Mouse (Mus musculus) bone marrow, adult 2 months (tissue): ENCODE data around the gene Crhbp. TPM values are rescaled to one million over a fixed set of nuclear protein-coding genes. Genes with fewer than 3 reads are reported as not detected.
A peak's percentile ranks its signal among the peaks of the same experiment; 100 is the strongest.

ENCODE experiments used
- H3K27ac ChIP-seq: fragments of 200-500 bp; 2 replicates; pipeline ENCODE4 v1.5.1; 2012; ENCODE audit warnings: low read depth, mild to moderate bottlenecking, control low read depth, inconsistent platforms, low read length; ENCODE audit not compliant: control insufficient read depth, poor library complexity, insufficient read depth
- H3K4me1 ChIP-seq: fragments of 200-500 bp; 2 replicates; pipeline ENCODE4 v1.6.1; 2011; ENCODE audit warnings: low read length; ENCODE audit not compliant: control insufficient read depth, insufficient read depth
- H3K4me3 ChIP-seq: fragments of 200-500 bp; replicated peaks from 2 replicates; pipeline ENCODE3; 2011; ENCODE audit warnings: mild to moderate bottlenecking, low read depth, low read length, control low read depth; ENCODE audit not compliant: control insufficient read depth
- CTCF ChIP-seq: fragments of 200-500 bp; IDR thresholded peaks from 2 replicates; pipeline ENCODE4 v1.5.1; 2011; ENCODE audit warnings: low read length, control low read depth; ENCODE audit not compliant: control insufficient read depth, insufficient read depth
- POLR2A ChIP-seq: fragments of 200-500 bp; IDR thresholded peaks from 2 replicates; pipeline ENCODE4 v1.6.1; 2011; ENCODE audit warnings: low read depth, mild to moderate bottlenecking, control low read depth, low read length, borderline replicate concordance; ENCODE audit not compliant: control insufficient read depth
- WGBS: fragments of 180-500 bp; shearing (Covaris S2); methylation state at CpG from one replicate; pipeline ENCODE4 v1.1.7; 2018; 5-methylcytosine and 5-hydroxymethylcytosine counted together
- polyA plus RNA-seq: library from polyadenylated mRNA; stranded (reverse); fragments of >200 nt; gene quantifications from 2 replicates; pipeline ENCODE4 v1.2.4, GENCODE M21; 2011; ENCODE audit warnings: low replicate concordance; ENCODE audit not compliant: missing spikeins, insufficient read depth, insufficient read length

Gene Crhbp
- polyA plus RNA-seq, 1 experiment = not detected

DNA sequence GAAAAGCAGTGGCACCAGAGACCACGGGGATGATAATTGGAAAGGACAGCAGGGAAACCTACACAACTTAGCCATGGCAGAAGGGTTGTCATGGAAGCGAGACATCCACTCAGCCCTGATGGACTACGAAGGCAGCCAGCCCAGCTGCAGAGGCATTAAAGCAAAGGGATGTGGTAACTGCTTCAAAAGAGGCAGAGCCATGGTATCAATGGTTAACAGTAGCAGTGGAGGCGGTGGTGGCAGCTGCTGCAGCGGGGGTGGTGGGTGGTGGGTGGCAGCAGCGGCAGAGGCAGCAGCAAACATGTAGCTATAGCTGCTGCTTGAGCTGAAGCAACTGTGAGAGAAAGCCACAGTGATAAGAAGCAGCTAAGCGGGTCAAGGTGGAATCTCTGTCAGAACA lies 51.5 kb downstream of the Crhbp start:
- 84% methylated on average over 7 of the region's 7 CpGs for WGBS
- Histone ChIP-seq H3K4me3 (no peak overlapping the region), H3K27ac (no peak overlapping the region), H3K4me1 (no peaks in the 10 kb centered on the region)
- no peak for TF ChIP-seq CTCF
- TF ChIP-seq POLR2A = no peak

DNA sequence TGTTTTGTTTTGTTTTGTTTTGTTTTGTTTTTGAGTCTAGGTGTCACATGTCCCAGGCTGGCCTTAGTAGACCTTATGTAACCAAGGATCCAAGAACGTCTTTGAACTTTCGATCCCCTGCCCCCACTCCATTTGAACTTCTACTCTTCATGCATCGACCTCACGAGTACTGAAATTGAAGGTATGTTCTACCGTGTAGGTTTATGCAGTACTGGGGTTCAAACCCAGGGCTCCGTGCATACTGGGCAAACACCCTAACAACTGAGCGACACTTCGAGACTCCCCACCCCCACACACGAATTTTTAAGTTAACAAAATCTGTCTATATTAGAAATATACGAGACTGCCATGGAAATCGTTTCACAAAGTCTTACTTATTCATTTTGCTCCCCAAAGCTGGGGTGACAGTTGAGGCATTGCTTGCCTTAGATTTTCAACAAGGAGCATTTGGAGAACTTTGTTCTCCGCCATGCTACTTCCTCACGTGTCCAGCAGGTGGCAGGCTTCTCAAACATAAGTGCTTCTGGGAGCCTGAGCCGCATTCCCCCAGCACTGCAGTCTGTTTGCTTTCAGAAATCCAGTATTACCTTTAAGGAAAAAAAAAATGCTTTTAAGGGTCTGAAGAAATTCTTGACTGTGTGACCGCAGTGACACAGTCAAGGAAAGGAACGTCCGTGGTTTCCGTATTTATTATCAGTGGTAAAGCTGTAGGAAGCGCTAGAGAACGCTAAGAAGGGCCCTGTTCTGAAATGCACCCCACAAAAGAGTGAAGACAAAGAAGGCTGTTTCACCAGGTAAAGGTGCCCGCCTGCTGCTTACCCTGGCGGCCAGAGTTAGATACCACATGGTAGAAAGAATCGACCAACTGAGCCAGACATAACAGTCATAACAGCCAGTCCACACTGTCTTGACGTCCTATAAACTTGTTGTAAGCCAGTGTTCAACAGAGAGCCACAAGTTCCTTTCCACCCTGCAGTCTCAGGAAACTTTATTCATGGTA lies 54.6 kb downstream of the Crhbp start:
- Histone ChIP-seq H3K27ac (no peak overlapping the region), H3K4me3 (no peak overlapping the region), H3K4me1 (no peaks in the 10 kb centered on the region)
- TF ChIP-seq POLR2A = no peak
- TF ChIP-seq CTCF = peak; percentile 82
- 29% methylated on average over 24 of the region's 24 CpGs for WGBS

DNA sequence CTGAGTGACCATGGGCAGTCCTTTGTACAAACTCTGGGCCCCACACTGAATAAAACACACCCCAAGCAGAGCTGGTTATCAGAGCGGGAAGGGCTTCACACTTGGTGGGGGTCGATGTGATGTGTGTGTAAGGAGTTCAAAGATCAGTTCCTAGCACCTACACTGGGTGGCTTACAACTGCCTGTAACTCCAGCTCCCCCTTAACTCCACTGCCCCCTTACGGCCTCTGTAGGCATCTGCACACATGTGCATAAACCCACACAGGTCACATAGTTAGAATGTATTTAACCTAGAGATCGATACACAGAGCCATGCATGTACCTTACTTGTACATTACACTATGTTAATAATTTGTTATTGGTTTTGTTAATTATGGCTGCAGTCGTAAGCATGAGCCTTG lies 56.5 kb downstream of the Crhbp start:
- 83% methylated on average over 5 of the region's 5 CpGs for WGBS
- TF ChIP-seq CTCF (no peak), POLR2A (no peak)
- Histone ChIP-seq H3K4me3 (no peak overlapping the region), H3K27ac (no peak overlapping the region), H3K4me1 (no peaks in the 10 kb centered on the region; the same call in 1 of the 2 replicates)

DNA sequence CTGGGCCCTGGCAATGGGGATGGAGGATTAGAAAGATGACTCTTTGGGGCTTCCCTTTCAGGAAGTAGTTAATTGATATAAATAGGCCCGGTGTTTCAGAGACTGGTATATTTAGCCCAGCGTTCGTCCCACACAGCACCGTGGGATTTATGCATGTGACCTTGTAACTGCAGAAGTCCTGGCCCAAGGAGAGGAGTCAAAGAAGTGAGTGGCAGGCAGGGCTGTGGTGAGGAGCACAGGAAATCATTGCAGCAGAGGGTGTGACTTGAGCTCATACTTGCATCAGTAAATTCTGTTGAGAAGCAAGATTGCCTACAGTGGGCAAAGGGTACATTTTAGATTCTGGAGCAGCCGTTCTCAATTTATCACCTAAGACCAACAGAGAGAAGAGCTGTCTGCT lies 62.3 kb downstream of the Crhbp start:
- peaks cover 2% of the 10 kb centered on the region; the same call in 1 of the 2 replicates for H3K4me1 ChIP-seq
- no peak overlapping the region for H3K27ac ChIP-seq
- no peak for TF ChIP-seq CTCF
- no peak overlapping the region for H3K4me3 ChIP-seq
- 7% methylated on average over 5 of the region's 5 CpGs for WGBS

Other genes with a start within 250 kb of the Crhbp start
- 5.4 and 6.3 TPM in 2 replicates for gene Pde8b, start 194.6 kb downstream of the Crhbp start, polyA plus RNA-seq
- gene Zbed3, start 121.3 kb downstream of the Crhbp start, polyA plus RNA-seq = 1.8 and 4.0 TPM in 2 replicates
- gene Aggf1, start 69.6 kb downstream of the Crhbp start, polyA plus RNA-seq = 13.0 and 23.6 TPM in 2 replicates
- not detected in 2 replicates for gene S100z, start 33.8 kb upstream of the Crhbp start, polyA plus RNA-seq
- gene F2rl1, start 80.3 kb upstream of the Crhbp start, polyA plus RNA-seq = 0.47 and 1.8 TPM in 2 replicates
- 3.7 and 8.7 TPM in 2 replicates for gene F2r, start 173.6 kb upstream of the Crhbp start, polyA plus RNA-seq